Mouse (Mus musculus) mouse trophoblast stem cell (cell line): ENCODE data around the gene Tex47.

ENCODE experiments used
- in situ Hi-C, 2 experiments: fragments of 300-500 bp; cut with MseI, MboI; formaldehyde crosslinking; loops; 2 replicates in 1 of 2; 3 replicates in 1 of 2; pipeline ENCODE4 v1.15.1; 2025

The Tex47 gene

DNA sequence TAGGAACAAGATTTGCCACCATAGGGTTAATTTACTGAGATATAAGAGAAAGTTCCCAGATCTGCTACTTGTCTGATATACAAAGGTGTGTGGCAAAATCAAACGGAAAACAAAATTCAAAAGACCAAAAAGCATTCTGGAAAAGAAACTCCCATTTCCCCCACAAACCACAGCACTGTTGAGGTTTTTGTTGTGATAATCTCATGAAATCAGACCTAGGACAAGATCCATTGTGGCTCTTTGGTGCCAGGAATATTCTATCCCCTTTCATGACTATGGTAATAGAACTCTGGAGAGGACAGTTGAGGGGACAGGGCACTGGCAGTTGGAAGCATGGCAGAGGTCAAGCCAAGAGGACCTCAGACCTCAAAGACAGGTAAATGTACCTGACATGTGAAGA is at the start of gene Tex47:
Gene Tex47 (plus strand): TSS at position 301 of the 400 bp plus-strand sequence.
- in situ Hi-C loops, result no loop called here

- in situ Hi-C loops, result no loop called here
Observed at GRCm38 (mm10) chr5:7276659-7277455, 27.1 kb upstream of the Tex47 start.

DNA sequence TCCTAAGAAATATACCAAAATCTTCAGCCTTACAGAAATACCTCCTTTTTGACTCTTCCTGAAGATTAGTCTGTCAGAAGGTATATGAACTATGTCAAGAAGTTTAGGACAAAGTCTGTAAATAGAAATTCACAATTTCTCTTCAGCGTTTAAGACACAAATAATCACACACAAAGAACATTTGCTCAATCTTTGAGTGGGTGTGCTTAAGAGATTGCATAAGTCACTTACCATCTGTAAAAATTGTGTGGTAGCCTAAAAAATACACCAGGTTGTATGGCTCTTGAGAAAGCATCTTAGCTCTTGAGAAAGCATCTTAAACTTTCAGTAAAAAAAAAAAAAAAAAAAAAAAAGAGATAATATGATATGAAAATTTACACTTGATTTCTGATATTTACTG is 19.6 kb upstream of the Tex47 start:
- in situ Hi-C loops, result no loop called here

- in situ Hi-C loops, result no loop called here
Observed at GRCm38 (mm10) chr5:7302969-7303368, 950 bp upstream of the Tex47 start.

DNA sequence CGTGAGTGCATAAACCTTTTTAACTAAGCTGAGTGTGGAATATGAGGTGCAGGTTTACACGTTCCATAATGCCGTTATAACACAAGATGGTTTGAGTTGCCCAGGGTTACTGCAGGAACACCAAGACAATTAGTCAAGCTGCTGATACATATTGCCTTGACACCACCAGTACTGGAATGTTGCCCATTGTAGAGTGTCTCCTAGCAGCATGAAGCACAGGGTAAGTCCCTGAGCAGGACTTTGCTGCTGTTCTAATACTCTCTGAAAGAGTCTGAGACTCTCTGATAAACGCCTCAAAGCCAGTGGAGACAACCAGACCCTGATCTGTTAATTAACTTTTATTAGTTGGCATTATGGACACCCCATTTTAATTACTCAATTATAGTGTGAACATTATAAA is 21.7 kb downstream of the Tex47 start:
- in situ Hi-C loops, result no loop called here

- in situ Hi-C loops, result no loop called here
Observed at GRCm38 (mm10) chr5:7344145-7345010, 40.5 kb downstream of the Tex47 start, which contains the start of gene Zfp804b. TSS of gene Zfp804b (minus strand) at chr5:7344756.

GRCm38 (mm10) chr5:7345011-7345389 is 41.1 kb downstream of the Tex47 start:
- in situ Hi-C loops, result no loop called here
